In the genomic region with DNA sequence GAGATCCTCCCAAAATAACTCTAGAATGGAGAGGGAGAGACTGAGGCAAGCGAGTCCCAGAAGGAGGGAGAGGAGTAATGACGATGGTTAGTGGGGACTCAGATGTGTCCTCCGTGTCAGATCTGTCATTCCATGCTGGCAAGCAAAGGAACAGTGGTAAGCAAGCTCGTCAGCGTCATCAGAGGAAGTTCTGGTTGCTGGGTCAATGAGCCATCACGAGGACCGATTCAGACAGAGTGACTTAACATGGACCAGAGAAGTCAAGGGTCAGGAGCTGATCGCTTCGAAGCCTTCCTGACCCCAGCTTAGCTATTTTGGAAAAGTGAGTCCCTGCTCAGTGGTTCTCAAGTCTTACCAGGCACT, we compare ENCODE assay signal across 11 mouse cellular contexts. TPM values are rescaled to one million over a fixed set of nuclear protein-coding genes. Genes with fewer than 3 reads are reported as not detected.
DNase-seq lines count a peak whose midpoint lies in the region; ATAC-seq lines count a peak whose summit lies in the region.
"Had no signal": no experiment of that assay in that cellular context is flagged by ENCODE, and none has a peak within 500 bp of the region (broad histone marks: within the 10 kb centered on the region; RNA-seq: fewer than 3 reads in every experiment).

No protein-coding gene starts in this region.

- H3K4me2 ChIP-seq in heart, embryonic 12.5 days = peak overlapping the region; percentile 6; the same call in 1 of the 2 replicates
- peak overlapping the region; percentile 10; the same call in 1 of the 2 replicates for H3K4me2 ChIP-seq in midbrain, embryonic 16.5 days (ENCODE audit: low read length)
- H3K4me2 ChIP-seq in midbrain, embryonic 15.5 days = no peak overlapping the region; the same call in 1 of the 2 replicates
- 0 out of 2 replicates have a peak overlapping the region, but pooled peaks have one; percentile 6 for H3K4me2 ChIP-seq in hindbrain, embryonic 13.5 days

- H3K4me3 ChIP-seq in heart, embryonic 12.5 days = no peak overlapping the region
- H3K4me3 ChIP-seq in midbrain, embryonic 16.5 days (ENCODE audit: low read depth, low read length) = no peak overlapping the region
- H3K4me3 ChIP-seq in midbrain, embryonic 15.5 days = no peak overlapping the region
- no peak overlapping the region for H3K4me3 ChIP-seq in hindbrain, embryonic 13.5 days

- DNase-seq in heart, postnatal 14 days = no peak
- no peak for DNase-seq in c-Kit-positive CD71-positive TER-119-positive erythroid progenitor cells, embryonic 14.5 days (ENCODE audit: low spot score)
- no peak for DNase-seq in retina, embryonic 14.5 days (ENCODE audit: low spot score)
- no peak for DNase-seq in ovary, postnatal 36 days (ENCODE audit: low spot score)
- DNase-seq: liver; right cerebral cortex, postnatal 25 days; thymus, adult 2 months had no signal

- 76% methylated on average over 9 of the region's 9 CpGs for WGBS in heart, embryonic 12.5 days
- WGBS in midbrain, embryonic 16.5 days = 72% methylated on average over 9 of the region's 9 CpGs
- WGBS in midbrain, embryonic 15.5 days = 62% methylated on average over 9 of the region's 9 CpGs
- 50% methylated on average over 9 of the region's 9 CpGs for WGBS in hindbrain, embryonic 13.5 days

- H3K9me3 ChIP-seq in heart, embryonic 12.5 days (replicated peaks) = no peaks in the 10 kb centered on the region
- H3K9me3 ChIP-seq in midbrain, embryonic 16.5 days (replicated peaks; ENCODE audit: control insufficient read depth, low read length, poor library complexity, severe bottlenecking) = no peaks in the 10 kb centered on the region
- H3K9me3 ChIP-seq in midbrain, embryonic 15.5 days = no peaks in the 10 kb centered on the region
- no peaks in the 10 kb centered on the region for H3K9me3 ChIP-seq in hindbrain, embryonic 13.5 days

- intact Hi-C loops in heart, postnatal 14 days (cut with DNase I) = no loop called here

- H3K9ac ChIP-seq in heart, embryonic 12.5 days = no peak overlapping the region
- H3K9ac ChIP-seq in midbrain, embryonic 16.5 days (ENCODE audit: low read depth, low read length) = no peak overlapping the region
- H3K9ac ChIP-seq in midbrain, embryonic 15.5 days = no peak overlapping the region
- H3K9ac ChIP-seq in hindbrain, embryonic 13.5 days = no peak overlapping the region

- H3K4me1 ChIP-seq in heart, embryonic 12.5 days (replicated peaks) = peaks cover 8% of the 10 kb centered on the region
- H3K4me1 ChIP-seq in midbrain, embryonic 16.5 days (ENCODE audit: control insufficient read depth, insufficient read depth, low read length) = peaks cover 5% of the 10 kb centered on the region; the same call in 1 of the 2 replicates
- H3K4me1 ChIP-seq in midbrain, embryonic 15.5 days = peaks cover 11% of the 10 kb centered on the region
- H3K4me1 ChIP-seq in hindbrain, embryonic 13.5 days (replicated peaks) = peaks cover 14% of the 10 kb centered on the region

- no peak for ATAC-seq in heart, embryonic 12.5 days (ENCODE audit: insufficient number of reproducible peaks, low FRiP score)
- ATAC-seq in midbrain, embryonic 16.5 days = no peak
- no peak for ATAC-seq in midbrain, embryonic 15.5 days (replicated peaks)
- ATAC-seq in hindbrain, embryonic 13.5 days (ENCODE audit: low FRiP score) = no peak

- no peak overlapping the region for H3K27ac ChIP-seq in heart, embryonic 12.5 days (ENCODE audit: poor library complexity, severe bottlenecking)
- H3K27ac ChIP-seq in midbrain, embryonic 16.5 days (ENCODE audit: low read length) = no peak overlapping the region
- no peak overlapping the region for H3K27ac ChIP-seq in midbrain, embryonic 15.5 days
- H3K27ac ChIP-seq in hindbrain, embryonic 13.5 days = 0 out of 2 replicates have a peak overlapping the region, but pooled peaks have one; percentile 13

- H3K27me3 ChIP-seq in heart, embryonic 12.5 days (replicated peaks) = no peaks in the 10 kb centered on the region
- H3K27me3 ChIP-seq in midbrain, embryonic 16.5 days (ENCODE audit: control insufficient read depth, insufficient read depth, low read depth, low read length) = no peaks in the 10 kb centered on the region
- no peaks in the 10 kb centered on the region for H3K27me3 ChIP-seq in midbrain, embryonic 15.5 days (replicated peaks)
- no peaks in the 10 kb centered on the region for H3K27me3 ChIP-seq in hindbrain, embryonic 13.5 days

- H3K36me3 ChIP-seq in heart, embryonic 12.5 days = no peaks in the 10 kb centered on the region
- H3K36me3 ChIP-seq in midbrain, embryonic 16.5 days (ENCODE audit: control insufficient read depth, insufficient read depth, low read length) = no peaks in the 10 kb centered on the region
- H3K36me3 ChIP-seq in midbrain, embryonic 15.5 days (replicated peaks) = no peaks in the 10 kb centered on the region
- H3K36me3 ChIP-seq in hindbrain, embryonic 13.5 days = no peaks in the 10 kb centered on the region

RNA-seq across cellular contexts. Expression of gene Fyn, which starts 47.1 kb away (rescaled TPM):
- 18.0 and 18.7 TPM in 2 replicates for polyA plus RNA-seq in heart, embryonic 12.5 days (2016; fragmentation: Nextera tagmentation; extraction: Ambion mirVana)
- total RNA-seq in heart, postnatal 14 days (2021) = 10 to 100 TPM; 37.7 to 41.7 TPM
- 71.2 and 71.3 TPM in 2 replicates for polyA plus RNA-seq in midbrain, embryonic 16.5 days (2015; fragmentation: Nextera tagmentation; extraction: Ambion mirVana)
- polyA plus RNA-seq in midbrain, embryonic 15.5 days (2015; fragmentation: Nextera tagmentation; extraction: Ambion mirVana) = 70.3 and 71.0 TPM in 2 replicates
- polyA plus RNA-seq in hindbrain, embryonic 13.5 days (2015; fragmentation: Nextera tagmentation; extraction: Ambion mirVana) = 68.3 and 71.0 TPM in 2 replicates
